Mouse (Mus musculus) natural killer cell, adult 2 months (primary cell): ENCODE data around the gene Ccn2.

Experiments used
- DNase-seq, 2 experiments: peaks; one replicate each; pipeline ENCODE4 v3.0.0; 2022; ENCODE audit warnings: low spot score in 2 of 2

Gene Ccn2

GRCm38 (mm10) chr10:24595250-24596002, at the start of gene Ccn2:
Ccn2 (plus strand) TSS chr10:24595442.
- DNase-seq = no peak

GRCm38 (mm10) chr10:24552870-24553269, 42.4 kb upstream of the Ccn2 start:
- no peak for DNase-seq

- no peak for DNase-seq
These were observed 41.2 kb upstream of the Ccn2 start for GRCm38 (mm10) chr10:24554091-24554490.

- DNase-seq = no peak
These were observed 36.9 kb upstream of the Ccn2 start for GRCm38 (mm10) chr10:24558366-24558765.

GRCm38 (mm10) chr10:24569691-24570420, 25.4 kb upstream of the Ccn2 start:
- DNase-seq = no peak

- DNase-seq = no peak
These were observed 22.9 kb upstream of the Ccn2 start for GRCm38 (mm10) chr10:24572044-24572960.

- no peak for DNase-seq
These were observed 21.8 kb upstream of the Ccn2 start for GRCm38 (mm10) chr10:24573484-24573883.

- no peak for DNase-seq
These were observed 14.2 kb upstream of the Ccn2 start for GRCm38 (mm10) chr10:24581076-24581475.

- no peak for DNase-seq
These were observed 6.4 kb upstream of the Ccn2 start for GRCm38 (mm10) chr10:24588824-24589223.

- no peak for DNase-seq
These were observed 6.0 kb upstream of the Ccn2 start for GRCm38 (mm10) chr10:24589238-24589637.

- DNase-seq = no peak
These were observed 4.7 kb upstream of the Ccn2 start for GRCm38 (mm10) chr10:24590546-24590945.

GRCm38 (mm10) chr10:24591136-24591535, 4.1 kb upstream of the Ccn2 start:
- peak; percentile 34 to 58 for DNase-seq

GRCm38 (mm10) chr10:24591741-24592140, 3.5 kb upstream of the Ccn2 start:
- no peak for DNase-seq

GRCm38 (mm10) chr10:24592318-24592717, 2.9 kb upstream of the Ccn2 start:
- no peak for DNase-seq

GRCm38 (mm10) chr10:24592969-24593368, 2.3 kb upstream of the Ccn2 start:
- DNase-seq = no peak

GRCm38 (mm10) chr10:24593556-24593955, 1.7 kb upstream of the Ccn2 start:
- no peak for DNase-seq

- DNase-seq = no peak
These were observed 994 bp downstream of the Ccn2 start for GRCm38 (mm10) chr10:24596003-24596868.

- no peak for DNase-seq
These were observed 1.7 kb downstream of the Ccn2 start for GRCm38 (mm10) chr10:24596869-24597339.

GRCm38 (mm10) chr10:24597789-24598188, 2.5 kb downstream of the Ccn2 start:
- DNase-seq = no peak

GRCm38 (mm10) chr10:24598693-24599092, 3.5 kb downstream of the Ccn2 start:
- DNase-seq = no peak

GRCm38 (mm10) chr10:24599802-24600201, 4.6 kb downstream of the Ccn2 start:
- no peak for DNase-seq
